Mouse (Mus musculus) layer of hippocampus, postnatal 10 days (tissue): Measurements from ENCODE around the gene Lrp6. TPM values are rescaled to one million over a fixed set of nuclear protein-coding genes. Genes with fewer than 3 reads are reported as not detected.
A peak's percentile ranks its signal among the peaks of the same experiment; 100 is the strongest.

Source experiments
- DNase-seq, 2 experiments: peaks; one replicate each; pipeline ENCODE4 v3.0.0; 2021; ENCODE audit warnings: low spot score in 2 of 2
- total RNA-seq, 2 experiments: library from RNA; stranded (reverse); gene quantifications; 2 replicates each; pipeline ENCODE4 v1.2.3; 2021

Gene Lrp6
- total RNA-seq, 2 experiments from 2014 or later: 52.8 to 58.7 TPM

DNA sequence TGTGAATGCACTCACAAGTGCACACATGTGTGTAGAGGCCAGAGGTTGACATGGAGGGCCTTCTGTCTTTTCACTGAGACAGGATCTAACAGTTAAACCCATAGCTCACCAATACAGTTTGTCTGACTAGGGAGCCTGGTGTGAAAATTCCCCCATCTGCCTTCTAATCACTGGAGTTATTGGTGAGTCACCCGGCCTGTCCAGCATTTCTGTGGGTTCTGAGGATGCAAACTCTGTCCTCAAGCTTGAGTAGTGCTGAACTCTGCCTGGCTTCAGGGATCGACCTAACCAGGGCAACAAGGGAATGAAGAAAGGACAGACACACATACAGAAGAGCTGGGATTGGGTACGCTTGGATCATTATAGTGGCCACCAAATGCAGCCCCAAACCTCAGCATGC, 125.0 kb downstream of the Lrp6 start:
- DNase-seq: no peak

DNA sequence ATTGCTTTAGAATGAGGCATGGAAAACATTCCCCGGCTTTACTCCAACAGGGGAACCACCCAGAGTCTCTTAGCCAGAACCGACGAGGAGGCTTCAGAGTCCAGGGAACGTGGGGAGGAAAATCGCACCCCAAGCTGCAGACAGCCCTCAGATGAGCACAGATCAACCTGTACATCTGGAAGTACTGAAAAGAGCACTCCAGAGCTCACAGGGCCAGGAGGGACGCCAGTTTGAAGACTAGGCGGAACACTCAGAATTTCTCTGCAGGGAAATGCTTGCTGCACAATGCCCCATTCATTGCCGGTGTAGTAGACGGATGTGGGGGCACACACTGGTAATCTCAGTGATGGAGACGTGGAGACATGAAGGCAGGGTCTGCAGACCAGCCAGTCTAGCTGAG, 126.7 kb downstream of the Lrp6 start:
- DNase-seq: no peak

DNA sequence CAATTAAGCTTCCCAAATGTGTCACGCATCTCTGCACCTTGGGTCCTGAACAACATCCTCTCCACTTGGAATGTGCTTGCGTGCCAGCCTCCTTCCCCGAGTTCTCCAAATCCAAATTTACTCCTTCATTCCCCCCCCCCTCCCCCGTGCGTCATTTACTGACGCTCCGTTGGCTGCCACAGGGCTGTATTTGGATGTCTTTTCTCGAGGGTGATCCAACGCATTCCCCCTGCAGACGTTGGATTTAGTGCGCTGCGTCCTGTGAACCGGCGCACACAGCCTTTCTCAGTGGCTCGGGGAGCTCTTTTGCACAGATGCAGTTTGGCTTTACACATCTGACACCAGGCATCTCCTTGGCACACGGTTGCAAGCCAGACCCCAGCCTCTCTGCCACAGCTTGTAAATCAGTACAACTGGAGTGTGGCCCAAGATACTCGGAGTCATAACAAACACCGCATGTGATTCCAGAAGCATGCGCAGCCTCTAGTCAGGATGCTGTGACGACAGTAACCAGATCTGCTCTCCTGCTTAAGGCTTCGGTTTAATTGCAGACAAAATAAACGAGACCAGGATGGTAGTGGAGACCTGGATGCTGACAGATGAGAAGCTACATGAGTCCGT, 127.3 kb downstream of the Lrp6 start:
- DNase-seq: peak; percentile 31 to 46

DNA sequence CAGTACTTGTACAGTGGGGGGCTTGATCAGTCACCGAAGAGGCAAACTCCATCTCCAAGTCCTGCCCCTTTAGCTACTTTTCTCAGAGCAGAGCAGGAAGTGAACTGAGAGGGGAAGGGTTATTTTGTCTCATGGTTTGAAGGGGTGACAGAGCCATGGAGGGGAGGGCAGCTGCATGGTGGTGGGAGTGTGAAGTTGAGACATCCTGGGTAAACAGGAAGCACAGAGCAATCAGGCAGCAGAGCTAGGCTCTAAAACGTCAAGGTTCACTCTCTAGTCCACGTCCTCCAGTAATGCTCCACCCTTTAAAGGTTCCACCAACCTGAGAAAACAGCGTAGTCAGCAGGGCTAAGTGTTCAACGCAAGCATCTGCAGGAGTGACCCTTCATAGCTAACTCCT, 129.8 kb downstream of the Lrp6 start:
- no peak for DNase-seq

DNA sequence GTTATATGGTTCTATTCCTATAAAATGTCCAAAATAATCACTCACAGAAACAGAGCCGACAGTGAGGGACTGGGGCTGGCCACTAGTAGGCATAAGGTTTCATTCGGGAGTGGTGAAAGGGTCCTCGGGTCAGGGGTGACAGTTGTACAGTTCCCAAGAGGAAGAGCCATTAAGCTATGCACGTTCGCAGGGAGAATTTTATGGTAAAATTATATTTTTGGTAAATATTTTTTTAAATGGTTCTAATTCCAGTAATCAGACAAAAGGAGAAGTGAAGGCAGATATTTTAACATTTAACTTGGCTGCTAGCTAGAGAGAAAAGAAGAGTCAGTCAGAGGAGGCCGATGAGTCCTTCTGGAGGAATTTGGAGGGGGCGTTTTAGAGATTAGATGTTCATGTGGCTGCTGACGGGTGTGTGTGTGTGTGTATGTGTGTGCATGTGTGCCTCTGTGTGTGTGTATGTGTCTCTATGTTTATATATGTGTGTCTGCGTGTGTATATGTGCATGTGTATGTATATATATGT, 131.8 kb downstream of the Lrp6 start:
- no peak for DNase-seq

GRCm38 (mm10) chr6:134434044-134434443, 132.7 kb downstream of the Lrp6 start:
- no peak for DNase-seq

DNA sequence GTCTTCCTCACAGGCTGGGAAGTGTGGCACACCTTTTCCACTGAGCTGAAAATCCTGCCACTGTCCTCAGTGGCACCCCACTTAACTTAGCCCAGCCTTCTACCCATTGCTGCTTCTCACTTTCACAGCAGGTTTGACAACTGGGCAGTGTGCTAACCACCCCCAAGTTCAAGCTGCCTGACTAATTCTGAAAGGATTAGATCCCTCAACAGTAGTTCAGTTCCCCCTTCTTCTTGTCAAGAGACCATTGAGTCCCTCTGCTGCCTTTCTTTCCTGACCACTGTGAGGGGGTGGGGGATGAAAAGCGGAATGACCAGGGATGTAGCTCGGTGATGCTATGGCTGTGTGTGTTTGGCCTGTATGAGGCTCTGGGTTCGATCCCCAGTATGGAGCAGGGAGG, 133.5 kb downstream of the Lrp6 start:
- no peak for DNase-seq

- no peak for DNase-seq
Observed at GRCm38 (mm10) chr6:134431583-134431982, 135.2 kb downstream of the Lrp6 start.

GRCm38 (mm10) chr6:134430161-134430799, 136.5 kb downstream of the Lrp6 start:
- no peak for DNase-seq

- no peak for DNase-seq
Observed at GRCm38 (mm10) chr6:134428455-134428854, 138.3 kb downstream of the Lrp6 start.

DNA sequence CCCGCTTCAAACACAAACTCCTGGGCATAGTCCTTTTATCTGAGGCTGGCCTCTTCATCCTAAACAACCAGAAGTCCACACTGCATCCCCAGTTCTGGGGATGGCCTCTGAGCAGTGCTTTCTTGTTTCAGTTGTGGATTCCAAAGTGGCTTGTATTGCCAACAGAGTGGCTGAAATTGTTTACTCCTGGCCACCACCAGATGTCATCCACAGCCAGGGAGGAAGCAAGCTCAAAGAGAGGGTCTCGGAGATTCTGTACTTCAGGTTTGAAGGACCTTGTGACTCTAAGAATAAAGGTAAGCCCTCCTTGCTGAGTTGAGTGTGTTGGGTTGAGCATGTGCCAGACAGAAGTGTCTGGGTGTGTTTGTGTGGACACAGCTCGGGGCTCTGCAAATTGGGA, 139.6 kb downstream of the Lrp6 start:
- no peak for DNase-seq

GRCm38 (mm10) chr6:134425216-134425717, 141.5 kb downstream of the Lrp6 start:
- DNase-seq: peak; percentile 70 to 79

GRCm38 (mm10) chr6:134421921-134422320, 144.8 kb downstream of the Lrp6 start:
- DNase-seq: no peak

GRCm38 (mm10) chr6:134420375-134420774, 146.4 kb downstream of the Lrp6 start:
- no peak for DNase-seq

GRCm38 (mm10) chr6:134417886-134418285, 148.9 kb downstream of the Lrp6 start:
- DNase-seq: no peak

GRCm38 (mm10) chr6:134416556-134417105, 150.1 kb downstream of the Lrp6 start:
- no peak for DNase-seq

DNA sequence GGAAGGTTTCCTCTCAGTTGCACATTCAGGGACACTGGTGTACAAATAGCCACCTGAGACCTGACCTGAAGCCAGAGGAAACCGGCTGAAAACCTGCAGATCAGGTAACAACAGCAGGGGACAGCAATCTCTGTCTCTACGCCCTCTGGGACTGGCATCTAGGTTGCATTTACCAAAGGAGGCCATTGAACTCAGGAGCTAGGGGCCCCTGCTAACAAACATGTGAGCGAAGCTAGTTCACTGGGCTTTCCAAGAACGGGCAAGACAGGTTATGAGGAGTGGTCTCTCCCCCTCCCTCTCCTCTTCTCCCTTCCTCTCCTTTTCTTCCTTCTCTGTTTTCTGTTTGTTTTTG, 152.3 kb downstream of the Lrp6 start:
- DNase-seq: no peak

DNA sequence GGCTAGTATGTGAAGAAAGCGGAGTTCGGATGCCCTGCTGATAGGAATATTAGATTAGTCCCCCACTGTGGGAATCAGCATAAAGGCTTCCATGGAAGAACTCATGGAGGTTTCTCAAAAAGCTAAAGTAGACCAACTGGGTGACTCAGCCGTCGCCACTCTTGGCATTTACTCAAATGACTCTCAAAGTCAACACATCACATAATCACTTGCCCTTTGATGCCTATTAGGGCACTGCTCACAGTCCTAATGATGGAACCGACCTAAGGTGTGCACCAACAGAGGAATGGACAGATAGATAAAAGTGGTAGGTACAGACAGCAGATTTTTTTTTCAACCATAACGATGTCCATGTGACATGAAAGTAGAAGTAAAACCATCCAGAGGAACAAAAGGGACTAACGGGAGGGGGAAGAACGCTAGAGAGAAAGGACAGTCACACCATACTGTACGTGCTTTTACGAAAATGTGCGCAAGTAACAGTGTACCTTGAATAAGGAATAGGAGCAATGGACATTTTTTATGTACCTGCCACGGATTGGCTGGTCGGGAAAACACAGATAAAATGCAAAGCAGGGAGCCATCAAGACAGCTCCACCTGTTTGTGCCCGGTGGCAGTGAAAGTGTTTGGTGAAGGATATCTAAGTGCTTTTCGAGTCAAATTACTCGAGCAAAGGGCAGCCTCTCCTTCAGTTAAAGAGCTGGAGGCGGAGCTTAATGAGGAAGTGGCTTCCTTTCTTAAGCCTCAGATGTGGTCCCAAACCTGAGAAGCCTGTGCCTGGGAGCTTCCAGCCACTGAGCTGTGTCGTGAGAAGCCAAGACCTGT, 152.8 kb downstream of the Lrp6 start:
- no peak for DNase-seq

- DNase-seq: no peak
Observed at GRCm38 (mm10) chr6:134407226-134407625, 159.5 kb downstream of the Lrp6 start.

GRCm38 (mm10) chr6:134403684-134404070, 163.1 kb downstream of the Lrp6 start:
- DNase-seq: no peak

- peak; percentile 59 to 63 for DNase-seq
Observed at GRCm38 (mm10) chr6:134402914-134403683, 163.7 kb downstream of the Lrp6 start.
